Mouse (Mus musculus): ENCODE data around the gene Slc30a1. TPM values are rescaled to one million over a fixed set of nuclear protein-coding genes. Genes with fewer than 3 reads are reported as not detected.

Gene Slc30a1
- polyA plus RNA-seq, 1 experiment from 2014 or later: 4.6 TPM

GRCm38 (mm10) chr1:191952733-191953335 lies 46.3 kb downstream of the Slc30a1 start:
- no peaks in the 10 kb centered on the region for H3K36me3 ChIP-seq
- WGBS: 90% methylated on average over 11 of the region's 11 CpGs
- H3K27me3 ChIP-seq: no peaks in the 10 kb centered on the region
- no peak overlapping the region for H3K9ac ChIP-seq
- no peak overlapping the region for H3K4me3 ChIP-seq
- no peak for ATAC-seq (ENCODE audit: low FRiP score)
- no peak overlapping the region for H3K27ac ChIP-seq
- no peaks in the 10 kb centered on the region for H3K9me3 ChIP-seq (replicated peaks)
- H3K4me1 ChIP-seq: no peaks in the 10 kb centered on the region
- no peak overlapping the region for H3K4me2 ChIP-seq (replicated peaks)

GRCm38 (mm10) chr1:191955101-191955500 lies 48.5 kb downstream of the Slc30a1 start:
- Histone ChIP-seq H3K27ac (no peak overlapping the region), H3K4me1 (no peaks in the 10 kb centered on the region), H3K4me2 (replicated peaks) (no peak overlapping the region), H3K9me3 (replicated peaks) (no peaks in the 10 kb centered on the region), H3K4me3 (no peak overlapping the region), H3K27me3 (no peaks in the 10 kb centered on the region), H3K36me3 (no peaks in the 10 kb centered on the region), H3K9ac (no peak overlapping the region)
- WGBS: 59% methylated on average over 3 of the region's 3 CpGs
- ATAC-seq (ENCODE audit: low FRiP score): no peak

- no peak overlapping the region for H3K27ac ChIP-seq
- H3K9ac ChIP-seq: no peak overlapping the region
- no peaks in the 10 kb centered on the region for H3K27me3 ChIP-seq
- H3K4me2 ChIP-seq (replicated peaks): no peak overlapping the region
- H3K4me1 ChIP-seq: no peaks in the 10 kb centered on the region
- H3K36me3 ChIP-seq: no peaks in the 10 kb centered on the region
- H3K9me3 ChIP-seq (replicated peaks): no peaks in the 10 kb centered on the region
- ATAC-seq (ENCODE audit: low FRiP score): no peak
- WGBS: 72% methylated on average over 3 of the region's 3 CpGs
- no peak overlapping the region for H3K4me3 ChIP-seq
Measured at GRCm38 (mm10) chr1:191956261-191956660, 49.7 kb downstream of the Slc30a1 start.

GRCm38 (mm10) chr1:191956871-191957270 lies 50.3 kb downstream of the Slc30a1 start:
- no peak for ATAC-seq (ENCODE audit: low FRiP score)
- H3K4me2 ChIP-seq (replicated peaks): no peak overlapping the region
- no peaks in the 10 kb centered on the region for H3K27me3 ChIP-seq
- 86% methylated on average over 2 of the region's 2 CpGs for WGBS
- no peak overlapping the region for H3K9ac ChIP-seq
- H3K36me3 ChIP-seq: no peaks in the 10 kb centered on the region
- no peaks in the 10 kb centered on the region for H3K4me1 ChIP-seq
- H3K9me3 ChIP-seq (replicated peaks): no peaks in the 10 kb centered on the region
- H3K27ac ChIP-seq: no peak overlapping the region
- no peak overlapping the region for H3K4me3 ChIP-seq

GRCm38 (mm10) chr1:191957321-191957720 lies 50.8 kb downstream of the Slc30a1 start:
- no peak overlapping the region for H3K4me2 ChIP-seq (replicated peaks)
- no peaks in the 10 kb centered on the region for H3K9me3 ChIP-seq (replicated peaks)
- no peak overlapping the region for H3K4me3 ChIP-seq
- no peaks in the 10 kb centered on the region for H3K27me3 ChIP-seq
- no peak overlapping the region for H3K9ac ChIP-seq
- no peak overlapping the region for H3K27ac ChIP-seq
- 94% methylated on average over 3 of the region's 3 CpGs for WGBS
- no peaks in the 10 kb centered on the region for H3K36me3 ChIP-seq
- no peak for ATAC-seq (ENCODE audit: low FRiP score)
- H3K4me1 ChIP-seq: no peaks in the 10 kb centered on the region

GRCm38 (mm10) chr1:191960946-191961345 lies 54.4 kb downstream of the Slc30a1 start:
- H3K9me3 ChIP-seq (replicated peaks): no peaks in the 10 kb centered on the region
- WGBS: 67% methylated on average over 2 of the region's 2 CpGs
- no peak overlapping the region for H3K27ac ChIP-seq
- H3K27me3 ChIP-seq: no peaks in the 10 kb centered on the region
- no peaks in the 10 kb centered on the region for H3K36me3 ChIP-seq
- no peak overlapping the region for H3K4me2 ChIP-seq (replicated peaks)
- no peaks in the 10 kb centered on the region for H3K4me1 ChIP-seq
- H3K4me3 ChIP-seq: no peak overlapping the region
- ATAC-seq (ENCODE audit: low FRiP score): no peak
- H3K9ac ChIP-seq: no peak overlapping the region

Other genes with a start within 250 kb of the Slc30a1 start
- 44.4 and 47.8 TPM in 2 replicates for gene Lpgat1, start 188.9 kb upstream of the Slc30a1 start, polyA plus RNA-seq (2016; fragmentation: Nextera tagmentation; extraction: Ambion mirVana)
- gene Nek2, start 85.3 kb upstream of the Slc30a1 start, polyA plus RNA-seq (2016; fragmentation: Nextera tagmentation; extraction: Ambion mirVana): 26.0 and 29.8 TPM in 2 replicates
- gene Rd3, start 70.6 kb downstream of the Slc30a1 start, polyA plus RNA-seq (2016; fragmentation: Nextera tagmentation; extraction: Ambion mirVana): 4.4 and 5.3 TPM in 2 replicates
- gene Traf5, start 185.8 kb downstream of the Slc30a1 start, polyA plus RNA-seq (2016; fragmentation: Nextera tagmentation; extraction: Ambion mirVana): 4.1 and 5.3 TPM in 2 replicates
- 28.3 and 32.6 TPM in 2 replicates for gene Rcor3, start 231.3 kb downstream of the Slc30a1 start, polyA plus RNA-seq (2016; fragmentation: Nextera tagmentation; extraction: Ambion mirVana)